Comparison of ENCODE assay signal across 17 mouse cellular contexts in the genomic region with DNA sequence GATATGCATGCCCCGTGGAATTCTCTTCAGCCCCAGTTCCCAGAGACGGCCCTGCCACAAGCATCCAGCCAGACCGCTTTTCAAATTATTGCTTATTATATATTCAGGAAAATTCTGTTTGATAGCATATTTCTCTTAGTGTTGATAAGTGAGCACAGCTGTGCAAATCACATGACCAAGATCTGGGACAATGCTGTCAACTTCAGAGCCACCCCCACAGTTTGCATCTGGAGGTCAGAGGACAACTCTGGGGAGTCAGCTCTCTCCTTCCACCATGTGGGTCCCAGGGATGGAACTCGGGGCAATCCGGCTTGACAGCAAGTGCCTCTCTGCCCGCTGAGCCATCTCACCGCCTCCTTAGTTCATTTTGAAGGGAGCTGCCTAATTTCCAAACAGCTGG.
DNase-seq lines count a peak whose midpoint lies in the region; ATAC-seq and TF ChIP-seq lines count a peak whose summit lies in the region.
"Had no signal": no experiment of that assay in that cellular context is flagged by ENCODE, and none has a peak within 500 bp of the region (broad histone marks: within the 10 kb centered on the region; RNA-seq: fewer than 3 reads in every experiment).

No protein-coding gene starts in this region.

- no peak overlapping the region for H3K9ac ChIP-seq in embryonic facial prominence, embryonic 15.5 days
- H3K9ac ChIP-seq: embryonic facial prominence, embryonic 13.5 days; midbrain, embryonic 13.5 days had no signal

- no peak overlapping the region for H3K4me2 ChIP-seq in embryonic facial prominence, embryonic 15.5 days (replicated peaks)
- H3K4me2 ChIP-seq: embryonic facial prominence, embryonic 13.5 days; midbrain, embryonic 13.5 days had no signal

- WGBS in embryonic facial prominence, embryonic 15.5 days = 54% methylated on average over 7 of the region's 7 CpGs
- 47% methylated on average over 7 of the region's 7 CpGs for WGBS in lung, adult 2 months

- peaks cover 9% of the 10 kb centered on the region; the same call in 1 of the 2 replicates for H3K4me1 ChIP-seq in embryonic facial prominence, embryonic 15.5 days
- H3K4me1 ChIP-seq in lung, adult 2 months (ENCODE audit: control insufficient read depth, insufficient read depth, low read length) = 0 out of 2 replicates have a peak, but pooled peaks cover 4% of the 10 kb centered on the region

- H3K27me3 ChIP-seq in embryonic facial prominence, embryonic 15.5 days = no peaks in the 10 kb centered on the region
- H3K27me3 ChIP-seq: embryonic facial prominence, embryonic 13.5 days; midbrain, embryonic 13.5 days had no signal

- H3K36me3 ChIP-seq in embryonic facial prominence, embryonic 15.5 days = no peaks in the 10 kb centered on the region
- H3K36me3 ChIP-seq: embryonic facial prominence, embryonic 13.5 days; G1E; midbrain, embryonic 13.5 days had no signal

- ATAC-seq in embryonic facial prominence, embryonic 15.5 days (ENCODE audit: insufficient number of reproducible peaks, low FRiP score, low TSS enrichment, low read depth) = 0 out of 2 replicates have a peak, but pooled peaks have one; percentile 20
- ATAC-seq: forebrain, embryonic 14.5 days; midbrain, embryonic 13.5 days had no signal

- no peaks in the 10 kb centered on the region for H3K9me3 ChIP-seq in embryonic facial prominence, embryonic 15.5 days (replicated peaks)
- H3K9me3 ChIP-seq: embryonic facial prominence, embryonic 13.5 days; midbrain, embryonic 13.5 days had no signal

- peak overlapping the region; percentile 36; the same call in 1 of the 2 replicates for H3K27ac ChIP-seq in embryonic facial prominence, embryonic 15.5 days (replicated peaks)
- H3K27ac ChIP-seq: embryonic facial prominence, embryonic 13.5 days; gastrocnemius, adult 2 months; heart, adult 2 months; macrophage; midbrain, embryonic 13.5 days had no signal

- peak; percentile 20 for DNase-seq in heart, postnatal 4 days
- no peak for DNase-seq in heart, adult 11 months
- peak; percentile 17 for DNase-seq in lung, adult 2 months
- peak; percentile 33 to 76 for DNase-seq in lung, postnatal 4 days
- DNase-seq in urinary bladder, adult 18-20 months (ENCODE audit: low spot score in 2 of 2) = no peak
- DNase-seq in spleen, postnatal 10 days (ENCODE audit: low spot score in 2 of 2) = no peak
- DNase-seq: gastrocnemius, adult 2 months; kidney, adult 11 months; retina, postnatal 1 day had no signal

- TF ChIP-seq POLR2A in lung, adult 2 months (IDR thresholded peaks at IDR 0.05; ENCODE audit: borderline replicate concordance, extremely low read depth, low read depth, low read length) = no peak

- no peak for TF ChIP-seq CTCF in lung, adult 2 months (IDR thresholded peaks at IDR 0.05; ENCODE audit: insufficient read depth, low read length)

- no peak overlapping the region for H3K4me3 ChIP-seq in embryonic facial prominence, embryonic 15.5 days (replicated peaks)
- no peak overlapping the region for H3K4me3 ChIP-seq in lung, adult 2 months (replicated peaks; ENCODE audit: extremely low read depth, low read depth, low read length)
- H3K4me3 ChIP-seq: embryonic facial prominence, embryonic 13.5 days; gastrocnemius, adult 2 months; heart, adult 2 months; midbrain, embryonic 13.5 days; myocyte had no signal

Comparison
In these comparisons a context has a peak if more than half of its experiments do, and no peak if none do; other contexts are left out.
1. DNase-seq: peak in heart, postnatal 4 days (single experiment), lung, adult 2 months (single experiment) and lung, postnatal 4 days (2 of 2); none in heart, adult 11 months (single experiment), urinary bladder, adult 18-20 months (0 of 2) and spleen, postnatal 10 days (0 of 2).